Comparison of ENCODE assay signal across 25 mouse cellular contexts in genomic region chr7:99378870-99379269, GRCm38 (mm10). TPM values are rescaled to one million over a fixed set of nuclear protein-coding genes. Genes with fewer than 3 reads are reported as not detected.
DNase-seq lines count a peak whose midpoint lies in the region; ATAC-seq and TF ChIP-seq lines count a peak whose summit lies in the region.
"Had no signal": no experiment of that assay in that cellular context is flagged by ENCODE, and none has a peak within 500 bp of the region (broad histone marks: within the 10 kb centered on the region; RNA-seq: fewer than 3 reads in every experiment).

No protein-coding gene starts in this region.

- no peak for TF ChIP-seq CTCF in heart, postnatal 0 days (IDR thresholded peaks at IDR 0.05; ENCODE audit: low read depth)

- intact Hi-C loops in heart, postnatal 10 days (cut with DNase I), result loop anchor here (10.0 kb wide), 1 partner anchor 176 kb away; no protein-coding TSS in a partner anchor

- peak overlapping the region; percentile 3; the same call in 1 of the 2 replicates for H3K9ac ChIP-seq in heart, postnatal 0 days (replicated peaks; ENCODE audit: low read depth, low read length)
- H3K9ac ChIP-seq in neural tube, embryonic 11.5 days (ENCODE audit: low read length), result peak overlapping the region; percentile 10; the same call in 1 of the 2 replicates
- H3K9ac ChIP-seq in stomach, embryonic 16.5 days (ENCODE audit: low read length), result peak overlapping the region; percentile 36; the same call in 1 of the 2 replicates
- H3K9ac ChIP-seq: embryonic facial prominence, embryonic 12.5 days; forebrain, embryonic 12.5 days; intestine, embryonic 15.5 days; midbrain, embryonic 12.5 days had no signal

- ATAC-seq in heart, postnatal 0 days (ENCODE audit: insufficient read depth, low read depth), result no peak
- ATAC-seq in neural tube, embryonic 11.5 days (ENCODE audit: insufficient read depth, low FRiP score, low TSS enrichment), result no peak
- no peak for ATAC-seq in stomach, embryonic 16.5 days (ENCODE audit: insufficient read depth, low FRiP score)
- ATAC-seq: intestine, embryonic 15.5 days had no signal

- no peak overlapping the region for H3K4me2 ChIP-seq in heart, postnatal 0 days (ENCODE audit: low read depth, low read length)
- no peak overlapping the region for H3K4me2 ChIP-seq in neural tube, embryonic 11.5 days (ENCODE audit: low read depth)
- H3K4me2 ChIP-seq in stomach, embryonic 16.5 days (ENCODE audit: low read depth, low read length), result no peak overlapping the region
- H3K4me2 ChIP-seq: embryonic facial prominence, embryonic 12.5 days; forebrain, embryonic 12.5 days; intestine, embryonic 15.5 days; midbrain, embryonic 12.5 days had no signal

- no peak for TF ChIP-seq EP300 in heart, postnatal 0 days (IDR thresholded peaks at IDR 0.05; ENCODE audit: low read depth)

- H3K9me3 ChIP-seq in heart, postnatal 0 days (replicated peaks; ENCODE audit: control insufficient read depth, low read length), result no peaks in the 10 kb centered on the region
- peaks cover 4% of the 10 kb centered on the region; the same call in 1 of the 2 replicates for H3K9me3 ChIP-seq in neural tube, embryonic 11.5 days (ENCODE audit: control insufficient read depth, low read length)
- H3K9me3 ChIP-seq in stomach, embryonic 16.5 days (replicated peaks; ENCODE audit: control insufficient read depth, low read length), result no peaks in the 10 kb centered on the region
- H3K9me3 ChIP-seq: embryonic facial prominence, embryonic 12.5 days; forebrain, embryonic 12.5 days; intestine, embryonic 15.5 days; midbrain, embryonic 12.5 days had no signal

- H3K27me3 ChIP-seq in heart, postnatal 0 days (ENCODE audit: control insufficient read depth, insufficient read depth, low read length), result no peaks in the 10 kb centered on the region
- H3K27me3 ChIP-seq in neural tube, embryonic 11.5 days (ENCODE audit: control insufficient read depth, insufficient read depth, low read length), result no peaks in the 10 kb centered on the region
- no peaks in the 10 kb centered on the region for H3K27me3 ChIP-seq in stomach, embryonic 16.5 days (ENCODE audit: control insufficient read depth, insufficient read depth, low read length)
- H3K27me3 ChIP-seq: embryonic facial prominence, embryonic 12.5 days; intestine, embryonic 15.5 days had no signal

- no peaks in the 10 kb centered on the region for H3K36me3 ChIP-seq in heart, postnatal 0 days (replicated peaks; ENCODE audit: control insufficient read depth, insufficient read depth, low read length)
- H3K36me3 ChIP-seq in neural tube, embryonic 11.5 days (ENCODE audit: control insufficient read depth, insufficient read depth, low read length), result no peaks in the 10 kb centered on the region
- no peaks in the 10 kb centered on the region for H3K36me3 ChIP-seq in stomach, embryonic 16.5 days (ENCODE audit: control insufficient read depth, insufficient read depth, low read length)
- H3K36me3 ChIP-seq: embryonic facial prominence, embryonic 12.5 days; forebrain, embryonic 12.5 days; intestine, embryonic 15.5 days; midbrain, embryonic 12.5 days had no signal

- no peak overlapping the region for H3K27ac ChIP-seq in heart, postnatal 0 days (ENCODE audit: low read depth)
- peak overlapping the region; percentile 53; the same call in 1 of the 2 replicates for H3K27ac ChIP-seq in neural tube, embryonic 11.5 days (ENCODE audit: low read depth, low read length)
- no peak overlapping the region for H3K27ac ChIP-seq in stomach, embryonic 16.5 days (ENCODE audit: low read length)
- H3K27ac ChIP-seq: embryonic facial prominence, embryonic 12.5 days; forebrain, embryonic 12.5 days; intestine, embryonic 15.5 days; macrophage; midbrain, embryonic 12.5 days had no signal

- DNase-seq in cerebellum, adult 9-11 months, result peak; percentile 42
- DNase-seq in cerebellum, postnatal 4 days (ENCODE audit: low spot score in 2 of 2), result no peak
- no peak for DNase-seq in heart, postnatal 0 days (ENCODE audit: low spot score)
- no peak for DNase-seq in heart, postnatal 10 days
- DNase-seq in neural tube, embryonic 11.5 days (ENCODE audit: low spot score), result peak; percentile 47
- DNase-seq in neural tube, embryonic 10.5 days (ENCODE audit: extremely low spot score, low spot score), result no peak
- DNase-seq in thymus, postnatal 36 days, result no peak
- DNase-seq: adrenal gland, postnatal 14 days; cerebellum, adult 8-10 months; gastrocnemius, postnatal 25 days; heart, adult 18-20 months; heart, postnatal 4 days; kidney, postnatal 36 days; layer of hippocampus, postnatal 36 days; right cerebral cortex, adult 18-20 months; right cerebral cortex, postnatal 4 days; thymus, adult 2 months had no signal

- H3K4me3 ChIP-seq in heart, postnatal 0 days (ENCODE audit: low read depth, low read length), result no peak overlapping the region
- H3K4me3 ChIP-seq in neural tube, embryonic 11.5 days (ENCODE audit: low read depth, low read length), result no peak overlapping the region
- H3K4me3 ChIP-seq in stomach, embryonic 16.5 days (replicated peaks; ENCODE audit: low read length), result no peak overlapping the region
- H3K4me3 ChIP-seq: embryonic facial prominence, embryonic 12.5 days; forebrain, embryonic 12.5 days; intestine, embryonic 15.5 days; midbrain, embryonic 12.5 days had no signal

- WGBS in heart, postnatal 0 days, result 46% methylated on average over 8 of the region's 8 CpGs
- 43% methylated on average over 8 of the region's 8 CpGs for WGBS in neural tube, embryonic 11.5 days
- 68% methylated on average over 8 of the region's 8 CpGs for WGBS in stomach, embryonic 16.5 days

- peaks cover 29% of the 10 kb centered on the region for H3K4me1 ChIP-seq in heart, postnatal 0 days (ENCODE audit: control insufficient read depth, insufficient read depth)
- H3K4me1 ChIP-seq in neural tube, embryonic 11.5 days (ENCODE audit: control insufficient read depth, insufficient read depth, low read length), result peaks cover 21% of the 10 kb centered on the region
- peaks cover 13% of the 10 kb centered on the region for H3K4me1 ChIP-seq in stomach, embryonic 16.5 days (ENCODE audit: control insufficient read depth, insufficient read depth, low read length)

RNA-seq across cellular contexts. Expression of gene Gdpd5, which starts 2.3 kb away (rescaled TPM):
- total RNA-seq in heart, postnatal 0 days (2014; rRNA removed; ENCODE audit: low replicate concordance), result 35.9 and 47.8 TPM in 2 replicates
- 24.4 and 28.9 TPM in 2 replicates for polyA plus RNA-seq in heart, postnatal 0 days (2015; fragmentation: Nextera tagmentation; extraction: Ambion mirVana)
- 10 to 100 TPM; 40.9 to 43.1 TPM for total RNA-seq in heart, postnatal 10 days (2021)
- polyA plus RNA-seq in neural tube, embryonic 11.5 days (2014; fragmentation: Nextera tagmentation; extraction: Ambion mirVana), result 32.5 and 39.9 TPM in 2 replicates
- polyA plus RNA-seq in stomach, embryonic 16.5 days (2015; fragmentation: Nextera tagmentation; extraction: Ambion mirVana), result 17.1 and 19.6 TPM in 2 replicates
- total RNA-seq: common myeloid progenitor, adult 5-6 weeks had no signal

RNA-seq across cellular contexts. Expression of gene Serpinh1, which starts 25.8 kb away (rescaled TPM):
- 811 and 864 TPM in 2 replicates for total RNA-seq in heart, postnatal 0 days (2014; rRNA removed; ENCODE audit: low replicate concordance)
- 522 and 571 TPM in 2 replicates for polyA plus RNA-seq in heart, postnatal 0 days (2015; fragmentation: Nextera tagmentation; extraction: Ambion mirVana)
- total RNA-seq in heart, postnatal 10 days (2021), result 100 to 1,000 TPM; 442 to 536 TPM
- polyA plus RNA-seq in neural tube, embryonic 11.5 days (2014; fragmentation: Nextera tagmentation; extraction: Ambion mirVana), result 337 and 339 TPM in 2 replicates
- 1,327 and 1,379 TPM in 2 replicates for polyA plus RNA-seq in stomach, embryonic 16.5 days (2015; fragmentation: Nextera tagmentation; extraction: Ambion mirVana)
- total RNA-seq: monocyte, adult 5-6 weeks had no signal

Comparison
In these comparisons a context has a peak if more than half of its experiments do, and no peak if none do; other contexts are left out.
1. DNase-seq: peak in cerebellum, adult 9-11 months (single experiment) and neural tube, embryonic 11.5 days (single experiment); none in cerebellum, postnatal 4 days (0 of 2), heart, postnatal 0 days (single experiment), heart, postnatal 10 days (0 of 2), neural tube, embryonic 10.5 days (single experiment) and thymus, postnatal 36 days (0 of 2).
2. Peak in every context shown above with its lines, with median percentiles within 50 percentile points of each other: H3K9ac ChIP-seq.